Comparison of ENCODE assay signal across 9 mouse cellular contexts in the genomic region with DNA sequence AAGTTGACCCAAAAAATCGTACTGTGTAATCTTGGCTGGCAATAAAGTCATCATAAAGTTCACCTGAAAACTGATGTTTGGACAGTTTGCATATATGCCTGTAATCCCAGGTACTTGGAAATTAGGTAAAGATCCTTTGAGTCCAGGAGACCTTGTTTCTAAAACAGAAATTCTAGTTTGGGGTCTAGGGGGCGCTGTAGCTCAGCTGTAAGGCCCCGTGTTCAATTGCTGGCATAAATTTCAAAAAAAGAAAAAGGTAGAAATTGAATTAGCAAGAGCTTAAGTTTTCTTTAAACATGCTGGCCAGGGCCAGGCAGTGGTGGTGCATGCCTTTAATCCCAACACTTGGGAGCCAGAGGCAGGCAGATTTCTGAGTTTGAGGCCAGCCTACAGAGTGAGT. TPM values are rescaled to one million over a fixed set of nuclear protein-coding genes. Genes with fewer than 3 reads are reported as not detected.
DNase-seq lines count a peak whose midpoint lies in the region; ATAC-seq and TF ChIP-seq lines count a peak whose summit lies in the region.
"Had no signal": no experiment of that assay in that cellular context is flagged by ENCODE, and none has a peak within 500 bp of the region (broad histone marks: within the 10 kb centered on the region; RNA-seq: fewer than 3 reads in every experiment).

No protein-coding gene starts in this region.

- no peak overlapping the region for H3K4me3 ChIP-seq in hindbrain, embryonic 11.5 days (ENCODE audit: low read depth, low read length)
- H3K4me3 ChIP-seq in hindbrain, embryonic 16.5 days (ENCODE audit: low read length) = no peak overlapping the region
- H3K4me3 ChIP-seq in cortical plate, adult 2 months (ENCODE audit: insufficient read depth, low read length) = no peak overlapping the region

- H3K4me2 ChIP-seq in hindbrain, embryonic 11.5 days (replicated peaks; ENCODE audit: low read depth, low read length) = no peak overlapping the region
- no peak overlapping the region for H3K4me2 ChIP-seq in hindbrain, embryonic 16.5 days (ENCODE audit: low read length)

- peak; percentile 32; the same call in 1 of the 2 replicates for TF ChIP-seq CTCF in cortical plate, adult 2 months (IDR thresholded peaks at IDR 0.05; ENCODE audit: extremely low read depth, insufficient read depth, low read length)

- no peaks in the 10 kb centered on the region for H3K4me1 ChIP-seq in hindbrain, embryonic 11.5 days (replicated peaks; ENCODE audit: control insufficient read depth, insufficient read depth, low read length)
- H3K4me1 ChIP-seq in hindbrain, embryonic 16.5 days (ENCODE audit: control insufficient read depth, insufficient read depth, low read depth, low read length) = no peaks in the 10 kb centered on the region
- H3K4me1 ChIP-seq in cortical plate, adult 2 months (ENCODE audit: control insufficient read depth, insufficient read depth, low read length) = no peaks in the 10 kb centered on the region

- no peak for ATAC-seq in hindbrain, embryonic 11.5 days (ENCODE audit: low FRiP score)
- no peak for ATAC-seq in hindbrain, embryonic 16.5 days
- ATAC-seq in megakaryocyte-erythroid progenitor cell, adult 5-6 weeks (replicated peaks; ENCODE audit: low FRiP score, low TSS enrichment, poor library complexity, severe bottlenecking) = no peak

- 0 out of 2 replicates have a peak, but pooled peaks cover 4% of the 10 kb centered on the region for H3K36me3 ChIP-seq in hindbrain, embryonic 11.5 days (ENCODE audit: control insufficient read depth, insufficient read depth, low read length)
- peaks cover 31% of the 10 kb centered on the region for H3K36me3 ChIP-seq in hindbrain, embryonic 16.5 days (ENCODE audit: control insufficient read depth, insufficient read depth, low read length)
- H3K36me3 ChIP-seq in splenic B cell, adult 2 months (ENCODE audit: control insufficient read depth, insufficient read depth, low read length, poor library complexity, severe bottlenecking) = peaks cover 11% of the 10 kb centered on the region

- H3K27ac ChIP-seq in hindbrain, embryonic 11.5 days (ENCODE audit: low read depth, low read length) = no peak overlapping the region
- H3K27ac ChIP-seq in hindbrain, embryonic 16.5 days (ENCODE audit: low read depth, low read length) = no peak overlapping the region
- H3K27ac ChIP-seq in cortical plate, adult 2 months (ENCODE audit: insufficient read depth, low read length) = no peak overlapping the region
- H3K27ac ChIP-seq: macrophage had no signal

- H3K9me3 ChIP-seq in hindbrain, embryonic 11.5 days (ENCODE audit: control insufficient read depth, low read length) = no peaks in the 10 kb centered on the region
- no peaks in the 10 kb centered on the region for H3K9me3 ChIP-seq in hindbrain, embryonic 16.5 days (ENCODE audit: control insufficient read depth, low read length)

- peak; percentile 46 for DNase-seq in hindbrain, embryonic 11.5 days (ENCODE audit: low spot score)
- DNase-seq in thymus, postnatal 0 days (ENCODE audit: low spot score) = peak; percentile 45
- DNase-seq in thymus, postnatal 36 days = no peak
- DNase-seq in splenic B cell, adult 2 months (ENCODE audit: low read depth, low spot score) = peak; percentile 72
- DNase-seq in left cerebral cortex, postnatal 4 days = no peak

- TF ChIP-seq POLR2A in cortical plate, adult 2 months (IDR thresholded peaks at IDR 0.05; ENCODE audit: extremely low read depth, insufficient read depth, low read length) = no peak

- intact Hi-C loops in left cerebral cortex, postnatal 4 days (cut with DNase I) = no loop called here

- H3K9ac ChIP-seq in hindbrain, embryonic 11.5 days (ENCODE audit: low read depth, low read length) = no peak overlapping the region
- H3K9ac ChIP-seq in hindbrain, embryonic 16.5 days (ENCODE audit: low read depth, low read length) = no peak overlapping the region

- WGBS in hindbrain, embryonic 11.5 days = 48% methylated on average over 3 of the region's 3 CpGs
- 37% methylated on average over 3 of the region's 3 CpGs for WGBS in hindbrain, embryonic 16.5 days

- no peaks in the 10 kb centered on the region for H3K27me3 ChIP-seq in hindbrain, embryonic 11.5 days (ENCODE audit: control insufficient read depth, insufficient read depth, low read length)
- no peaks in the 10 kb centered on the region for H3K27me3 ChIP-seq in hindbrain, embryonic 16.5 days (replicated peaks; ENCODE audit: control insufficient read depth, insufficient read depth, low read length)
- H3K27me3 ChIP-seq in splenic B cell, adult 2 months (ENCODE audit: control insufficient read depth, insufficient read depth, low read length, poor library complexity, severe bottlenecking) = no peaks in the 10 kb centered on the region

RNA-seq across cellular contexts. Expression of a gene that starts 9.6 kb away (rescaled TPM):
- polyA plus RNA-seq in hindbrain, embryonic 11.5 days (2014; fragmentation: Nextera tagmentation; extraction: Ambion mirVana) = 531 and 563 TPM in 2 replicates
- polyA plus RNA-seq in hindbrain, embryonic 16.5 days (2015; fragmentation: Nextera tagmentation; extraction: Ambion mirVana) = 383 and 395 TPM in 2 replicates
- 650 and 668 TPM in 2 replicates for polyA plus RNA-seq in thymus, postnatal 0 days (2015; fragmentation: Nextera tagmentation; extraction: Ambion mirVana)
- 172 and 175 TPM in 2 replicates for polyA plus RNA-seq in cortical plate, adult 2 months (2012; rRNA removed)
- 100 to 1,000 TPM; 141 to 149 TPM for total RNA-seq in left cerebral cortex, postnatal 4 days (2021)
- 220 and 236 TPM in 2 replicates for total RNA-seq in megakaryocyte-erythroid progenitor cell, adult 5-6 weeks (2014; fragmentation: Nextera tagmentation)
- total RNA-seq in megakaryocyte-erythroid progenitor cell, adult 5-6 weeks (2017) = 168 and 201 TPM in 2 replicates

Comparison
In these comparisons a context has a peak if more than half of its experiments do, and no peak if none do; other contexts are left out.
1. DNase-seq: peak in hindbrain, embryonic 11.5 days (single experiment), thymus, postnatal 0 days (single experiment) and splenic B cell, adult 2 months (single experiment); none in thymus, postnatal 36 days (0 of 2) and left cerebral cortex, postnatal 4 days (single experiment).